Mouse (Mus musculus): Measurements from ENCODE around the gene Cyp2c69. TPM values are rescaled to one million over a fixed set of nuclear protein-coding genes. Genes with fewer than 3 reads are reported as not detected.
"Not testable (repeated sequence)": the region's sequence is repeated elsewhere in the genome, so short reads cannot be mapped to it uniquely, and the experiment has no call there.

The Cyp2c69 gene
- not detected in 2 replicates for polyA plus RNA-seq (2015; fragmentation: Nextera tagmentation; extraction: Ambion mirVana)

DNA sequence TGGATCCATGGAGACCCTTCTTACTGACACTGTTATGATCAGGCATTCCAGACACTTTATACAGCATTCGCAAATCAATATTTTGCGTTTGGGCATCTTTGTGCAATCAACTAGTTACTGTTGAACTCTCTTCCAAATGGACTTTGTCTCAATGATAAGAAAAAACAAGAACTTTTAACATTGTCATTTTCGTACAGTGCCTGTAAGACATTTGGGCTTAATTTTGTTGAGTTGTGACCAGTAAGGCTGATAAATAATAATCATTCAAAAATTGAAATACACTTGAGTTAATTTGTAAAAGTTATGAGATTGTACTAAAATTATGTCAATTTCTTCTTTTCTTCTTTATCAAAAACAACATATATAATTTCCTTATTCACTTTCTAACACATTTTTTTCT is at the start of gene Cyp2c69:
Gene Cyp2c69, minus strand, starts transcription at position 101 of the 400 bp plus-strand sequence.
- WGBS: 95% methylated on average over 3 of the region's 3 CpGs
- H3K27ac ChIP-seq (ENCODE audit: low read depth, low read length); H3K4me1 ChIP-seq (ENCODE audit: control insufficient read depth, insufficient read depth, low read depth, low read length); H3K27me3 ChIP-seq (replicated peaks; ENCODE audit: control insufficient read depth, insufficient read depth, low read length); H3K9me3 ChIP-seq (ENCODE audit: control insufficient read depth, low read length); H3K4me2 ChIP-seq (ENCODE audit: low read length); H3K4me3 ChIP-seq (ENCODE audit: low read length); H3K9ac ChIP-seq (ENCODE audit: low read depth, low read length); ATAC-seq; H3K36me3 ChIP-seq (ENCODE audit: control insufficient read depth, insufficient read depth, low read length): not testable (repeated sequence)

DNA sequence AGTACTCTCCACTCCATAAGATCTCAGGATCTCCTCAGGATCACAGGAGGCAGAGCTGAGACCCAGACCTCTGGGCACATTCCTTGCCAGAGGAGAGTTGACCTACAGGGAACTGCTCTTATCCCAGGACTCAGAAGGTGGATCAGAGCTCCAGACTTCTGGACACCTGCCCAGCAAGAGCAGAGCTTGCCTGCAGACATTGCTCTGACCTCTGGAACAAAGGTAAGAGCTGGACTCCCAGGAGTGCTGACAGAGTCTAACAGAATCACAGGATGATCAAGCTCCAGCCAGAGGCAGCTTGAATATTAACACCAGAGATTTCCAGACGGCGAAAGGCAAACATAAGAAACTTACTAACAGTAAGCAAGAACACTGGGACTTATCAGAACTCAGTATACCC is 48.8 kb upstream of the Cyp2c69 start:
- no peak for ATAC-seq
- no peaks in the 10 kb centered on the region for H3K36me3 ChIP-seq (ENCODE audit: control insufficient read depth, insufficient read depth, low read length)
- 94% methylated on average over 2 of the region's 2 CpGs for WGBS
- no peak overlapping the region for H3K4me2 ChIP-seq (ENCODE audit: low read length)
- no peaks in the 10 kb centered on the region for H3K9me3 ChIP-seq (ENCODE audit: control insufficient read depth, low read length)
- no peaks in the 10 kb centered on the region for H3K4me1 ChIP-seq (ENCODE audit: control insufficient read depth, insufficient read depth, low read depth, low read length)
- H3K9ac ChIP-seq (ENCODE audit: low read depth, low read length): no peak overlapping the region
- H3K4me3 ChIP-seq (ENCODE audit: low read length): no peak overlapping the region
- H3K27ac ChIP-seq (ENCODE audit: low read depth, low read length): no peak overlapping the region
- H3K27me3 ChIP-seq (replicated peaks; ENCODE audit: control insufficient read depth, insufficient read depth, low read length): no peaks in the 10 kb centered on the region

DNA sequence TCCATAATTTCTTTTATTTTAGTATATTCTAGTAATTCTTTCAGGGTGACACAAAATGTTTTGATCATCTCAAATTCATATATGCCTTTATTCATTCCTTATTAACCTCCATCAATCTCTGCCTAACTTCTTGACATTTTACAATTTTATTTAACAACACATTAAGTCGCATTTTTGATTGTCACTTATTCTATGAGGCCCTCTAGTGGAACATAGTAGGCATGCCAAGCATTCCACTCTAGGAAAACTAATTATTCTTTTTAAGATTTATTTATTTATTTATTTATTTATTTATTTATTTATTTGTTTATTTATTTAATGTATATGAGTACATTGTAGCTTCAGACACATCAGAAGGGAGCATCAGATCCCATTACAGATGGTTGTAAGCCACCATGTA is 43.4 kb upstream of the Cyp2c69 start:
- 67% methylated on average over 1 of the region's 1 CpGs for WGBS
- Histone ChIP-seq H3K36me3 (ENCODE audit: control insufficient read depth, insufficient read depth, low read length) (no peaks in the 10 kb centered on the region), H3K27ac (ENCODE audit: low read depth, low read length) (no peak overlapping the region), H3K4me2 (ENCODE audit: low read length) (no peak overlapping the region), H3K4me3 (ENCODE audit: low read length) (no peak overlapping the region), H3K27me3 (replicated peaks; ENCODE audit: control insufficient read depth, insufficient read depth, low read length) (no peaks in the 10 kb centered on the region), H3K9ac (ENCODE audit: low read depth, low read length) (no peak overlapping the region), H3K9me3 (ENCODE audit: control insufficient read depth, low read length) (no peaks in the 10 kb centered on the region), H3K4me1 (ENCODE audit: control insufficient read depth, insufficient read depth, low read depth, low read length) (no peaks in the 10 kb centered on the region)
- no peak for ATAC-seq

DNA sequence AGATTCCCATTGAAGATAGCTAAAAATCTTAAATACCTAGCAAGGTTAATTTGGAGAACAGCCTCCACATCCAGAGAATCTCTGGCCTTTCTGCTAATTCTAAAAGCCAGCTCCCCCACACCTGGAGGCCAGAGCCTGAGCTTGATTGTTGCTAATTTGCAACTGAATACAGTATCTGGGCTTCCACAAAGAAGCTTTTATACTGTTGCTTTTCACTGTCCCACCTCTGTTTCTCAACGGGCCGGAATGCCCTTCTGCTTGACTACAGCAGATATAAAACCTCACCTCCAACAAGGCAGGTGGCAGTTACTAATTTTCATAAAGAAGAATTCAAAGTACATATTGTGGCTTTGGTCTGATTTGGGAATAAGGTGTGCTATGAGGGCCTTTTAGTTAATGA is 15.1 kb upstream of the Cyp2c69 start:
- no peak for ATAC-seq

DNA sequence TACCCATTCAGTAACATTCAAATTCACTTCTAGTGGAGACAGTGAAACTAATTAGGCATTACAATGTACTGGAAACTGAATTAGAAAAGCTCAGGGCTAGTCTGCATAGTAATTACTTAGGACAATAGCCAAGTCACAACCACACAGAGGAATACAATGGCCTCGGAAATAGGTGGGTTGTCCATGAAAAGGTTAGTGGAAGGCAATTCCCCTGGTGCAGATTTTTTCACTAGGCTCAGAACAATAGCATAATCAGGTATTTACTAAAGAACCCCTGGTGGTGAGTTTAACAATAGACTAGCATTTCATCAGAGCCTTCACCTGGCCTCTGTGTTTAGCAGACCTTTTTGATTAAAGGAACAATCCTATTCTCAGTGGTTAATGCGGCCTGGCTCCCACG is 3.5 kb upstream of the Cyp2c69 start:
- H3K27me3 ChIP-seq (replicated peaks; ENCODE audit: control insufficient read depth, insufficient read depth, low read length); H3K4me1 ChIP-seq (ENCODE audit: control insufficient read depth, insufficient read depth, low read depth, low read length); H3K9me3 ChIP-seq (ENCODE audit: control insufficient read depth, low read length); H3K27ac ChIP-seq (ENCODE audit: low read depth, low read length); H3K36me3 ChIP-seq (ENCODE audit: control insufficient read depth, insufficient read depth, low read length); ATAC-seq; H3K4me2 ChIP-seq (ENCODE audit: low read length); H3K9ac ChIP-seq (ENCODE audit: low read depth, low read length); H3K4me3 ChIP-seq (ENCODE audit: low read length): not testable (repeated sequence)
- WGBS: 80% methylated on average over 3 of the region's 3 CpGs

More for the DNA sequence above, 15.1 kb upstream of the Cyp2c69 start:
- Histone ChIP-seq H3K4me2 (ENCODE audit: low read length) (no peak overlapping the region), H3K36me3 (ENCODE audit: control insufficient read depth, insufficient read depth, low read length) (no peaks in the 10 kb centered on the region), H3K9ac (ENCODE audit: low read depth, low read length) (no peak overlapping the region), H3K4me1 (ENCODE audit: control insufficient read depth, insufficient read depth, low read depth, low read length) (no peaks in the 10 kb centered on the region), H3K9me3 (ENCODE audit: control insufficient read depth, low read length) (no peaks in the 10 kb centered on the region), H3K27me3 (replicated peaks; ENCODE audit: control insufficient read depth, insufficient read depth, low read length) (no peaks in the 10 kb centered on the region), H3K27ac (ENCODE audit: low read depth, low read length) (no peak overlapping the region), H3K4me3 (ENCODE audit: low read length) (no peak overlapping the region)
- 81% methylated on average over 2 of the region's 2 CpGs for WGBS

DNA sequence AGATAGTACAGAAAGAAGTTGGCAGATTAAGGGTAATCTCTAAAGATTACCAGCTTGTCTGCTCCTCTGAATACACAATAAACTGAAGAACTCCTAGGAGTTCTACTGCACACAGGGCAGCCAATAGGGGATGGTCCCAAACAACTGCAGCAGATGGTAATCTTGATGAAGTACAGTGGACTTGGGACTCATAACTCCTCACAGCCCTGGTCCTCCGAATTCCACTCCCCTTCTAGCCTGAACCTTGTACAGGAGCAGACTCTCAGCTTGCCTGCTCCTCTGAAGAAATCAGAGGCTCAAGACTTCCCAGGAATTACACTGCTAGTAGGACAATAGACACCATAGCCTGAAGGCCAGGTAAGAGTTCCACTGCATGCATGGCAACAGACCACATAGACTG is 20.5 kb downstream of the Cyp2c69 start:
- no peaks in the 10 kb centered on the region for H3K4me1 ChIP-seq (ENCODE audit: control insufficient read depth, insufficient read depth, low read depth, low read length)
- no peaks in the 10 kb centered on the region for H3K36me3 ChIP-seq (ENCODE audit: control insufficient read depth, insufficient read depth, low read length)
- no peaks in the 10 kb centered on the region for H3K27me3 ChIP-seq (replicated peaks; ENCODE audit: control insufficient read depth, insufficient read depth, low read length)
- no peak overlapping the region for H3K9ac ChIP-seq (ENCODE audit: low read depth, low read length)
- no peak overlapping the region for H3K4me2 ChIP-seq (ENCODE audit: low read length)
- no peaks in the 10 kb centered on the region for H3K9me3 ChIP-seq (ENCODE audit: control insufficient read depth, low read length)
- no peak for ATAC-seq
- 62% methylated on average over 1 of the region's 1 CpGs for WGBS
- no peak overlapping the region for H3K27ac ChIP-seq (ENCODE audit: low read depth, low read length)
- H3K4me3 ChIP-seq (ENCODE audit: low read length): no peak overlapping the region

DNA sequence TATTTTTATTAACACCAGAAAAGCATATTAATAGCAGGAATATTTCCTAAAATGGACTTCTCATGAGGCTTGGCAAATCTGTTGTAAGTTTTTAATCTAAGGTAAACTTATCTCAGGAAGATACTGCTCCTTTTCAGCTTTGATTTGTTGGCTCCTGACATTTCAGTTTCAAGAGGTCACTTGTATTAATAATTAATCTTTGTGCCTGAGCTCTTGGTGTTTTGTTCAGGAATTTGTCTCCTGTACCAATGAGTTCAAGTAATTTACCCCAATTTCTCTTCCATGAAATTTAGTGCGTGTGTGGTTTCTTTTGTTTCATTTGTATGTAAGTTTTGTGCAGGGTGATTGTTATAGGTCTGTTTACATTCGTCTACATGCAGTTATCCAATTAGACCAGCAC is 65.7 kb downstream of the Cyp2c69 start:
- not testable (repeated sequence) for H3K27ac ChIP-seq (ENCODE audit: low read depth, low read length); H3K36me3 ChIP-seq (ENCODE audit: control insufficient read depth, insufficient read depth, low read length); ATAC-seq; H3K4me3 ChIP-seq (ENCODE audit: low read length); H3K4me1 ChIP-seq (ENCODE audit: control insufficient read depth, insufficient read depth, low read depth, low read length); H3K9me3 ChIP-seq (ENCODE audit: control insufficient read depth, low read length); H3K27me3 ChIP-seq (replicated peaks; ENCODE audit: control insufficient read depth, insufficient read depth, low read length); H3K9ac ChIP-seq (ENCODE audit: low read depth, low read length); H3K4me2 ChIP-seq (ENCODE audit: low read length)
- 71% methylated on average over 2 of the region's 2 CpGs for WGBS

DNA sequence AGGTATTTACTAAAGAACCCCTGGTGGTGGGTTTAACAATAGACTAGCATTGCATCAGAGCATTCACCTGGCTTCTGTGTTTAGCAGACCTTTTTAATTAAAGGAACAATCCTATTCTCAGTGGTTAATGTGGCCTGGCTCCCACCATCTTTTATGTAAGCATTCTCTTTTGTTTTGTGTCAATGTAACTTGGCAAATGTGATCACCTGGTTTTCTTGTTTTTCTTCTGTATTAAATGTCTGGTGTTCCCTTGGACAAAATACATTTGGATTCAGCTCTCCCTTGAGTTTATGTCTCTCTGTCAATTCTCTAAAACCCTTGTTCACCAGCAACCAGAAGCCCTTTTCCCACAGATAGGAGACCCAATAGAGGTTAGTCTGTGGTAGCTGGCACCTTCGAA is 70.2 kb downstream of the Cyp2c69 start:
- WGBS: 90% methylated on average over 1 of the region's 1 CpGs

DNA sequence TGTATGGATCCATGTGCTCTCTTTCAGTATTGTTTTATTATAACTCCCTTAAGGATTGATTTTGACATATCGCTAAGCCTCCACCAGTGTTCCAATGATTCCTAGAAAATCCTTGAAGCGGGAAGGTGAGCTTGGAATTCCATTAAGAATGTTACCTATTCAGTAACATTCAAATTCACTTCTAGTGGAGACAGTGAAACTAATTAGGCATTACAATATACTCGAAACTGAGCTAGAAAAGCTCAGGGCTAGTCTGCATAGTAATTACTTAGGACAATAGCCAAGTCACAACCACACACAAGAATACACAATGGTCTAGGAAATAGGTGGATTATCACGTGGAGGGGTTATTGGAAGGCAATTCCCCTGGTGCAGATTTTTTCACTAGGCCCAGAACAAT is 70.6 kb downstream of the Cyp2c69 start:
- 59% methylated on average over 4 of the region's 4 CpGs for WGBS
- not testable (repeated sequence) for H3K4me3 ChIP-seq (ENCODE audit: low read length); H3K36me3 ChIP-seq (ENCODE audit: control insufficient read depth, insufficient read depth, low read length); H3K27ac ChIP-seq (ENCODE audit: low read depth, low read length); H3K4me2 ChIP-seq (ENCODE audit: low read length); H3K9ac ChIP-seq (ENCODE audit: low read depth, low read length); H3K27me3 ChIP-seq (replicated peaks; ENCODE audit: control insufficient read depth, insufficient read depth, low read length); H3K4me1 ChIP-seq (ENCODE audit: control insufficient read depth, insufficient read depth, low read depth, low read length); H3K9me3 ChIP-seq (ENCODE audit: control insufficient read depth, low read length); ATAC-seq

More for the DNA sequence above, 70.2 kb downstream of the Cyp2c69 start:
- not testable (repeated sequence) for H3K4me2 ChIP-seq (ENCODE audit: low read length); H3K36me3 ChIP-seq (ENCODE audit: control insufficient read depth, insufficient read depth, low read length); H3K9ac ChIP-seq (ENCODE audit: low read depth, low read length); ATAC-seq; H3K9me3 ChIP-seq (ENCODE audit: control insufficient read depth, low read length); H3K4me3 ChIP-seq (ENCODE audit: low read length); H3K27me3 ChIP-seq (replicated peaks; ENCODE audit: control insufficient read depth, insufficient read depth, low read length); H3K4me1 ChIP-seq (ENCODE audit: control insufficient read depth, insufficient read depth, low read depth, low read length); H3K27ac ChIP-seq (ENCODE audit: low read depth, low read length)

DNA sequence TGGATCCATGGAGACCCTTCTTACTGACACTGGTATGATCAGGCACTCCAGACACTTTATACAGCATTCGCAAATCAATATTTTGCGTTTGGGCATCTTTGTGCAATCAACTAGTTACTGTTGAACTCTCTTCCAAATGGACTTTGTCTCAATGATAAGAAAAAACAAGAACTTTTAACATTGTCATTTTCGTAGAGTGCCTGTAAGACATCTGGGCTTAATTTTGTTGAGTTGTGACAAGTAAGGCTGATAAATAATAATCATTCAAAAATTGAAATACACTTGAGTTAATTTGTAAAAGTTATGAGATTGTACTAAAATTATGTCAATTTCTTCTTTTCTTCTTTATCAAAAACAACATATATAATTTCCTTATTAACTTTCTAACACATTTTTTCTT is 73.9 kb downstream of the Cyp2c69 start, which contains the start of gene Cyp2c40:
Gene Cyp2c40, minus strand, starts transcription at position 101 of the 400 bp plus-strand sequence.
- 88% methylated on average over 3 of the region's 3 CpGs for WGBS
- H3K9me3 ChIP-seq (ENCODE audit: control insufficient read depth, low read length); ATAC-seq; H3K9ac ChIP-seq (ENCODE audit: low read depth, low read length); H3K27ac ChIP-seq (ENCODE audit: low read depth, low read length); H3K4me2 ChIP-seq (ENCODE audit: low read length); H3K4me3 ChIP-seq (ENCODE audit: low read length); H3K4me1 ChIP-seq (ENCODE audit: control insufficient read depth, insufficient read depth, low read depth, low read length); H3K27me3 ChIP-seq (replicated peaks; ENCODE audit: control insufficient read depth, insufficient read depth, low read length); H3K36me3 ChIP-seq (ENCODE audit: control insufficient read depth, insufficient read depth, low read length): not testable (repeated sequence)
